In the genomic region with DNA sequence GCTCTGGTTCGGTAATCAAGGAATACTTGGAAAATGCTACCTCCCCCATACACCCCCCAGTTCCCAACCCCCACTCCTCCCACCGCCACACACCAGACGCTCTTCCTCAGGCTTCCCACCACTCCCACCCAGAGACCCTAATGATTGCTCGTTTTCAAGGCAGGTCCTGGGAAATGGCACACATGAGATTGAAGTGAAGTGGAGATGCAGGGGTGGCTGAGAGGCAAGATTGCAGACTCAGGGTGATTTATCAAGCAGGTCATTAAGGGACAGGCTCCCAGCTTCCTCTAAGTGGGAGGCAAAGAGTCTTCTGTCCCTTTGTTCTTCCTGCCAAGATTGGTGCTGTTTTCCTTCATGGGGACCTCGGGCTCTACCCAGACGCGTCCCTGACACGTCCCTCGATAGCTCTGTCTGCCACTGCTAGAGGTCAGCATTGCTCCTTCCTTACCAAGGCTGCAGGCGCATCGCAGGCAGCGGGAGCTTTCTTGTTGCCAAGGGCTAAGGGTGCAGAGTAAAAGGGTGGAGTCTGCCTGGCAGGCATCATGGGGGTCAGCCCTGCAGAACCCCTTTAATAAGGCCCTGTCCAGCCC, we compare ENCODE assay signal across 8 mouse cellular contexts.
DNase-seq lines count a peak whose midpoint lies in the region; ATAC-seq and TF ChIP-seq lines count a peak whose summit lies in the region.

No protein-coding gene starts in this region.

- no peak overlapping the region for H3K4me3 ChIP-seq in embryonic facial prominence, embryonic 15.5 days (replicated peaks)
- no peak overlapping the region for H3K4me3 ChIP-seq in hindbrain, embryonic 14.5 days (replicated peaks; ENCODE audit: low read length)
- no peak overlapping the region for H3K4me3 ChIP-seq in stomach, postnatal 0 days (ENCODE audit: low read depth, low read length)

- H3K27ac ChIP-seq in embryonic facial prominence, embryonic 15.5 days (replicated peaks): no peak overlapping the region; the same call in 1 of the 2 replicates
- no peak overlapping the region for H3K27ac ChIP-seq in hindbrain, embryonic 14.5 days
- no peak overlapping the region for H3K27ac ChIP-seq in stomach, postnatal 0 days (replicated peaks)

- DNase-seq in heart, adult 18-20 months: peak; percentile 46 to 48
- DNase-seq in heart, postnatal 25 days (ENCODE audit: low spot score): no peak
- DNase-seq in adrenal gland, postnatal 25 days: peak; percentile 55
- no peak for DNase-seq in hindbrain, embryonic 14.5 days (ENCODE audit: low spot score)
- DNase-seq in lung, postnatal 10 days: peak; percentile 70
- peak; percentile 38 for DNase-seq in stomach, postnatal 0 days (ENCODE audit: low spot score)
- DNase-seq in natural killer cell, adult 2 months (ENCODE audit: low spot score in 2 of 2): no peak

- H3K9me3 ChIP-seq in embryonic facial prominence, embryonic 15.5 days (replicated peaks): no peaks in the 10 kb centered on the region
- H3K9me3 ChIP-seq in hindbrain, embryonic 14.5 days (ENCODE audit: control insufficient read depth, low read length): no peaks in the 10 kb centered on the region
- no peaks in the 10 kb centered on the region for H3K9me3 ChIP-seq in stomach, postnatal 0 days (ENCODE audit: control insufficient read depth, low read length)

- TF ChIP-seq EP300 in stomach, postnatal 0 days (optimal IDR thresholded peaks at IDR 0.05): no peak

- intact Hi-C loops in heart, postnatal 25 days (cut with DNase I): loop anchor here (5.0 to 10.0 kb wide), 3 partner anchors 64 to 318 kb away; no protein-coding TSS in a partner anchor

- 21% methylated on average over 12 of the region's 12 CpGs for WGBS in embryonic facial prominence, embryonic 15.5 days
- 17% methylated on average over 12 of the region's 12 CpGs for WGBS in hindbrain, embryonic 14.5 days
- 37% methylated on average over 12 of the region's 12 CpGs for WGBS in stomach, postnatal 0 days

- H3K4me2 ChIP-seq in embryonic facial prominence, embryonic 15.5 days (replicated peaks): no peak overlapping the region
- no peak overlapping the region for H3K4me2 ChIP-seq in hindbrain, embryonic 14.5 days (replicated peaks)
- H3K4me2 ChIP-seq in stomach, postnatal 0 days (replicated peaks; ENCODE audit: low read depth): no peak overlapping the region

- no peak overlapping the region for H3K9ac ChIP-seq in embryonic facial prominence, embryonic 15.5 days
- H3K9ac ChIP-seq in hindbrain, embryonic 14.5 days: no peak overlapping the region
- H3K9ac ChIP-seq in stomach, postnatal 0 days (ENCODE audit: low read length): no peak overlapping the region

- ATAC-seq in embryonic facial prominence, embryonic 15.5 days (ENCODE audit: insufficient number of reproducible peaks, low FRiP score, low TSS enrichment, low read depth): 0 out of 2 replicates have a peak, but pooled peaks have one; percentile 49
- ATAC-seq in hindbrain, embryonic 14.5 days (ENCODE audit: low FRiP score): peak; percentile 60; the same call in 1 of the 2 replicates
- ATAC-seq in stomach, postnatal 0 days (ENCODE audit: low FRiP score, low TSS enrichment): peak; percentile 48; the same call in 1 of the 2 replicates

- H3K4me1 ChIP-seq in embryonic facial prominence, embryonic 15.5 days: peaks cover 76% of the 10 kb centered on the region
- peaks cover 21% of the 10 kb centered on the region; the same call in 1 of the 2 replicates for H3K4me1 ChIP-seq in hindbrain, embryonic 14.5 days (replicated peaks; ENCODE audit: control insufficient read depth, insufficient read depth, low read length)
- peaks cover 7% of the 10 kb centered on the region; the same call in 1 of the 2 replicates for H3K4me1 ChIP-seq in stomach, postnatal 0 days (replicated peaks; ENCODE audit: control insufficient read depth, insufficient read depth)

- TF ChIP-seq CTCF in stomach, postnatal 0 days (IDR thresholded peaks at IDR 0.05; ENCODE audit: low read depth): peak; percentile 69

- no peaks in the 10 kb centered on the region for H3K27me3 ChIP-seq in embryonic facial prominence, embryonic 15.5 days
- H3K27me3 ChIP-seq in hindbrain, embryonic 14.5 days (ENCODE audit: control insufficient read depth, insufficient read depth, low read length): no peaks in the 10 kb centered on the region
- H3K27me3 ChIP-seq in stomach, postnatal 0 days (ENCODE audit: control insufficient read depth, insufficient read depth, low read length): no peaks in the 10 kb centered on the region

- H3K36me3 ChIP-seq in embryonic facial prominence, embryonic 15.5 days: no peaks in the 10 kb centered on the region
- H3K36me3 ChIP-seq in hindbrain, embryonic 14.5 days (replicated peaks; ENCODE audit: control insufficient read depth, insufficient read depth): no peaks in the 10 kb centered on the region
- no peaks in the 10 kb centered on the region for H3K36me3 ChIP-seq in stomach, postnatal 0 days (ENCODE audit: control insufficient read depth, insufficient read depth, low read length)

Comparison
In these comparisons a context has a peak if more than half of its experiments do, and no peak if none do; other contexts are left out.
1. DNase-seq: peak in heart, adult 18-20 months (2 of 2), adrenal gland, postnatal 25 days (single experiment), lung, postnatal 10 days (single experiment) and stomach, postnatal 0 days (single experiment); none in heart, postnatal 25 days (single experiment), hindbrain, embryonic 14.5 days (single experiment) and natural killer cell, adult 2 months (0 of 2).
2. Peak in every context shown above with its lines, with median percentiles within 50 percentile points of each other: ATAC-seq.